Mouse (Mus musculus) E14TG2a.4 (cell line): ENCODE measurements around the gene Nup210.

ENCODE experiments used
- H3K27me3 ChIP-seq: 2 replicates; pipeline ENCODE4 v1.6.1; 2014; ENCODE audit warnings: low read length, control low read depth; ENCODE audit not compliant: insufficient read depth
- H3K36me3 ChIP-seq: 2 replicates; pipeline ENCODE4 v1.6.1; 2014; ENCODE audit warnings: low read length, control low read depth; ENCODE audit not compliant: insufficient read depth
- H3K4me1 ChIP-seq: replicated peaks from 2 replicates; pipeline ENCODE4 v1.6.1; 2014; ENCODE audit warnings: low read depth, low read length, control low read depth
- H3K4me3 ChIP-seq: replicated peaks from 2 replicates; pipeline ENCODE4 v1.5.1; 2014; ENCODE audit warnings: mild to moderate bottlenecking, low read length
- H3K9me3 ChIP-seq: 2 replicates; pipeline ENCODE4 v1.6.1; 2014; ENCODE audit warnings: low read length, control low read depth
- CTCF ChIP-seq: conservative IDR thresholded peaks from 2 replicates; pipeline ENCODE4 v1.5.1; 2014; ENCODE audit warnings: low read length
- NANOG ChIP-seq: IDR thresholded peaks from 2 replicates; pipeline ENCODE4 v1.6.1; 2014; ENCODE audit warnings: borderline replicate concordance, low read length, mixed read lengths
- POU5F1 ChIP-seq: IDR thresholded peaks from 2 replicates; pipeline ENCODE4 v1.6.1; 2014; ENCODE audit warnings: low read length, borderline replicate concordance

Nup210 gene

DNA sequence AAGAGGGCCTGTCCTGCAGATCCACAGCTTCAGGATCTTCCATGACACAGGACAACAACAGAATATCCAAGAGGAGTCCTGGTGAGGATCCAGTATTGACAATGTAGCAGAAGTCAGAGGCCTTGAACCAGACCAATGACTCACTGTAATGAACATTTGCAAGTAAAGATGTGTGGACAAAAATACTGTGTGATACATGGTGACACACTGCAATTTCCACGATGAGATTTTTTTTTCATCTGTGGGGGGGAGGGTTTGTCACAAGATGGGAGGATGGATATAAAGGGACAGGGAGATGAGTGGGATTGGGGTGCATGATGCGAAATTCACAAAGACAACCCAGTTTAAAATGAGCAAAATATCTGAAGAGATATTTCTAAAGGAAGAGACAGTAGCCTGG is 120.4 kb downstream of the Nup210 start:
- H3K36me3 ChIP-seq: no peaks in the 10 kb centered on the region
- no peaks in the 10 kb centered on the region for H3K27me3 ChIP-seq
- H3K9me3 ChIP-seq: peaks cover 22% of the 10 kb centered on the region
- TF ChIP-seq NANOG (no peak), CTCF (no peak), POU5F1 (no peak)
- peaks cover 35% of the 10 kb centered on the region for H3K4me1 ChIP-seq
- H3K4me3 ChIP-seq: no peak overlapping the region

DNA sequence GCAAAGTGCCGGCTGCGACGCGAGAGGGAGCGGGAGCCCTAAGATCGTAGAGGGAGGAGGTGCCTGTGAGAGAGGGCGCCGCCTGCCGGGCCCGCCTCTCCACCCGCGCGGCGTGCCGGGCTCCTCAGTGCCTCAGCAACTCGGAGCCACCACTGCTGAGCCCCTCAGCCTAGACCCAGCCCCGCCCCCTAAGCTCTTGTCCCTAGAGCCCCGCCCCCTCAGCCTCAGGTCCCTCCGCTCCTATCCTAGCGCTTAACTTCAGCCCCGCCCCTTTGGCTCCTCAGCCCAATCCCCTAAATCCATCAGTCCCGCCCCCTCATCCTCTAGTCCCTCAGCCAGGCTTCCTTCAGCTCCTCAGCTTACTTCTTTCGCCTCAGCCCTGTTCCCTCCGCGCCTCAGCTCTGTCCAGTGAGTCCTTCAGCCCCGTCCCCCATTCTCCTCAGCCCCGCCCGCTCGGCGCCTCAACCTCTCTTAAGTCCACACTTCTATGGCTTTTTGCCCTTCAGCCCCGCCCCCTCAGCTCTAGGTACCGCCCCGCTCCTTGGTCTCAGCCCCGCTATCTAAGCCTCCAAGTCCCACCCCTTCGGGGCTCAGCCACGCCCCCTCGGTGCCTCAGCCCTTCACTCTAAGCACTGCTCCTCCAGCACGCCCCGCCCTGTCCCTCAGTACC is 127.8 kb downstream of the Nup210 start, which contains the start of gene Iqsec1:
TSS of gene Iqsec1 (minus strand) at position 38 of the 670 bp plus-strand sequence.
- Histone ChIP-seq H3K9me3 (peaks cover 22% of the 10 kb centered on the region), H3K4me3 (peak within 1 kb of the TSS; percentile 88), H3K27me3 (peaks cover 39% of the 10 kb centered on the region), H3K4me1 (peaks cover 17% of the 10 kb centered on the region), H3K36me3 (no peaks in the 10 kb centered on the region)
- TF ChIP-seq POU5F1: no peak
- TF ChIP-seq NANOG: no peak
- TF ChIP-seq CTCF: no peak

DNA sequence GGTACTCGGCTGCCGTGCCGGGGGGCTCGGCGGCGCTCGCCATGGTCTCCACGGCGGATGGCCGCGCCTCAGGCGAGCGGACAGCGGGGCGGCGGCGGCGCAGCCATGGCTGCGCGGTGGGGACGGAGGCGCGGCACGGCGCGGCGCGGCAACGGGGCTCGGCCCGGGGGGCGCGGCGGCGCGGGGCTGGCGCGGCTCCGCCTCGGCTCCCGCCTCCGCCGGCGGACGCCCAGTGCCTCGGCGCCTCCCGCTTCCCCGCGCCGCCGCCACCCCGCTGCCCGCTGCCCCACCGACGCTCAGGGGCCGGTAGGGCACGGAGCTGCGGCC is 128.4 kb downstream of the Nup210 start:
- H3K4me1 ChIP-seq: peaks cover 17% of the 10 kb centered on the region
- H3K4me3 ChIP-seq: peak overlapping the region; percentile 88
- TF ChIP-seq POU5F1 (no peak), NANOG (no peak), CTCF (no peak)
- H3K27me3 ChIP-seq: peaks cover 41% of the 10 kb centered on the region
- H3K36me3 ChIP-seq: no peaks in the 10 kb centered on the region
- H3K9me3 ChIP-seq: peaks cover 17% of the 10 kb centered on the region

DNA sequence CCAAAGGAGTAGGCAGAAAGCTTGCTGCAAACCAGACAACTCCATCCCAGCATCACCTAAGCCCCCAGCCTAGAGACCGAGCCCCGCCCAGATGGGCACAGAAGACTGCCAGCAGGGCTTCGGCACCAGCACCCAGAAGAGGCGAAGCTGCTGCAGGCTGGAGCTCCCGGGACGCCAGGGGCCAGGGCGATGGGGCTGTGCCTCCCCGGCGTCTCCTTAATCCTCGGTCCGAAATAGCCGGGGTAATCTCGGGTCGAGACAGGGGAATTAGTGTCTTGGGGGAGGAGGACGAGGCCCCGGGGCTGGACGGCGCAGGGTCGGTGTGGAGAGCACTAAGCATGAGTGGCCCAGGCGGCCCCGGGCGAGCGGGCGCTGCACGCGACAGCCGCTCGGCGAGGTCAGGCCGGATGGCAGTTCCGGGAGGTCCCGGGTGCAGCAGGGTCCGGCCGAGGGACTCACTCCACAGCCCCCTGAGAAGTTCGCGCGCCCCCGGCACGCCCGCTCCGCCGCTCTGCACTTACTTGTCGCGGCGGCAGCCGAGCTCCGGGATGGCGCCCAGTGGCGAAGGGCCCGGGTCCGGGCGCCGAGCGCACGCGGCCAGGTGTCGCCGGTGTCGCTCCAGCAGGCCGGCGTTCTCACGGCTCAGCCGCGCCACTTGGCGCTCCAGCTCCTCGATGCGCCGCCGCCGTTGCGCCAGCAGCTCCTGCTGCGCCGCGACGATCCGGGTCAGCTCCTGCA is 128.9 kb downstream of the Nup210 start:
- H3K27me3 ChIP-seq: peaks cover 41% of the 10 kb centered on the region
- no peak for TF ChIP-seq CTCF
- no peak for TF ChIP-seq NANOG
- no peak for TF ChIP-seq POU5F1

GRCm38 (mm10) chr6:90984101-90984500 is 132.5 kb downstream of the Nup210 start:
- Histone ChIP-seq H3K4me3 (no peak overlapping the region), H3K27me3 (peaks cover 41% of the 10 kb centered on the region), H3K4me1 (peaks cover 10% of the 10 kb centered on the region), H3K9me3 (no peaks in the 10 kb centered on the region), H3K36me3 (no peaks in the 10 kb centered on the region)
- TF ChIP-seq CTCF (no peak), POU5F1 (no peak), NANOG (no peak)

More for the DNA sequence above, 128.9 kb downstream of the Nup210 start:
- Histone ChIP-seq H3K4me3 (peak overlapping the region; percentile 88), H3K9me3 (peaks cover 12% of the 10 kb centered on the region), H3K36me3 (no peaks in the 10 kb centered on the region), H3K4me1 (peaks cover 17% of the 10 kb centered on the region)

DNA sequence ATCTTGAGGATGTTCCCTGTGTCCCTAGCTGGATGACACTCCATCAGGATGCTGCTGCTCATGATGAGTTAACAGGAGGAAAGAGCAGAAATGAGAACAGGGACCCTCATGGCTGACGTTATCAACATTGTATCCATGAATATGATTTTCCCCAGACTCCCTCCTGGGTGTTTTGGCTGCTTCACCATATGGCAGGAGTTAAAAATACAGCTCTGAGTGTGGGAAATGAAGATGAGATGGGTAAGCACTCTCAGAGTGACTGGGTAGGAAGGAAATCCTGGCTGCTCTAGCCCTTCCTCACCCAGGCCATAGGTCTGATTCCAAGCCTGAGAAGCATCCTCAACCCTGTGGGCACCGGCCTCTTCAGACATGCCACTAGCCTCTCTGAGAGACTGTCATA is 142.3 kb downstream of the Nup210 start:
- Histone ChIP-seq H3K4me1 (no peaks in the 10 kb centered on the region), H3K36me3 (no peaks in the 10 kb centered on the region), H3K9me3 (no peaks in the 10 kb centered on the region), H3K4me3 (no peak overlapping the region), H3K27me3 (no peaks in the 10 kb centered on the region)
- TF ChIP-seq POU5F1 (no peak), CTCF (no peak), NANOG (no peak)

GRCm38 (mm10) chr6:90969341-90969871 is 147.2 kb downstream of the Nup210 start:
- H3K27me3 ChIP-seq: no peaks in the 10 kb centered on the region; the same call in 1 of the 2 replicates
- H3K4me1 ChIP-seq: no peaks in the 10 kb centered on the region
- H3K4me3 ChIP-seq: no peak overlapping the region
- H3K9me3 ChIP-seq: no peaks in the 10 kb centered on the region
- H3K36me3 ChIP-seq: no peaks in the 10 kb centered on the region
- TF ChIP-seq NANOG (no peak), CTCF (no peak), POU5F1 (no peak)
